Mouse (Mus musculus): ENCODE measurements around the gene Tcea3. TPM values are rescaled to one million over a fixed set of nuclear protein-coding genes. Genes with fewer than 3 reads are reported as not detected.

Gene Tcea3
- polyA plus RNA-seq, 1 experiment from 2014 or later: 2.2 TPM

DNA sequence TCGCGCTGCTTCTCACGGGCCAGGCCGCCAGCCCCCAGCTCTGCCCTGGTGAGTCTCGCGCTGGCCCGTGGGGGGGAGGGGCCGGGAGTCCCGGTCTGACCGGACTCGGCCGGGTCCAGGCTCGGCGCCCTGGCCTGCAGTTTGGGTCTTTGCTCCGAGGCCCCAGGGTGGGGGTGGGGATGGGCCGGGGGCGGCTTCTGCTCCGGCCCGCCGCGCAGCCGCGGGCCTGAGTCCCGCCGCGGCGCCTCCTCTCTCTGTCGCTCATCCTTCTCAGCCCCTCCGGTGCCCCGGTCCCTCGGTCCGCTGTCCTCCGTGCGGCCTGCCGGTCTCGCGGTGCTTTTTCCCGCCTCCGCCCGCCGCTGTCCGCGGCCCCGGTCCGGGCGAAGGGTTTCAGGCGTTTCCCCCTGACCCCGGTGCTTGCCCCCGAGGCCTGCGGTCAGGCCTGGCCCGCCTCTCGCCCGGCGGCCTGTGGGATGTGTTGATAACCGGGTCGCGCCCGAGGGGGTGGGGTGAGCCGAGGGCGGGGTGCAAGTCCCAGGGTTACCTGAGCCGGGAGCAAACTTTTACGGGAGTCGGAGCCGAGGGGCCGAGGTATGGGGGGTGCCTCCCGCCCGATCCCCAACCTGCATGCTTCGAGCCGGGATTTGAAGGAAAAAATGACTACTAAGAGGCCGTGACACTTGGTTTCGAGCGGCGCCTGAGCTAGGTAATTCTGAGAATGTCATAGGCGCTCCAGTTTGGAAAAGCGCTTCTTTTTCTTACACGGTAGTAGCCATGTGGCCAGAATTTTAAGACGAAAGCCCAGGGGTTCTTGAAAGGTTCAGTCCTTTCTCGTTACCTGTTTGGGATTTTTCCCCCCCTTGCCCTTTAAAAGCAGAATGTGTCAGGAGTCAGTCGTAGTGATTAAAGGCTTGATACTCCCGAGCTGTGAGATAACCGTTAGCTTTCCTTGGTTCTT, 63.8 kb downstream of the Tcea3 start:
- Histone ChIP-seq H3K27me3 (ENCODE audit: insufficient read depth, poor library complexity, severe bottlenecking) (no peaks in the 10 kb centered on the region), H3K4me3 (peak overlapping the region; percentile 100), H3K4me1 (replicated peaks) (peaks cover 41% of the 10 kb centered on the region), H3K9me3 (no peaks in the 10 kb centered on the region), H3K36me3 (peaks cover 3% of the 10 kb centered on the region), H3K27ac (peak overlapping the region; percentile 100)
- DNase-seq (ENCODE audit: low spot score): peak; percentile 74
- under 1% methylated on average over 80 of the region's 81 CpGs for WGBS

DNA sequence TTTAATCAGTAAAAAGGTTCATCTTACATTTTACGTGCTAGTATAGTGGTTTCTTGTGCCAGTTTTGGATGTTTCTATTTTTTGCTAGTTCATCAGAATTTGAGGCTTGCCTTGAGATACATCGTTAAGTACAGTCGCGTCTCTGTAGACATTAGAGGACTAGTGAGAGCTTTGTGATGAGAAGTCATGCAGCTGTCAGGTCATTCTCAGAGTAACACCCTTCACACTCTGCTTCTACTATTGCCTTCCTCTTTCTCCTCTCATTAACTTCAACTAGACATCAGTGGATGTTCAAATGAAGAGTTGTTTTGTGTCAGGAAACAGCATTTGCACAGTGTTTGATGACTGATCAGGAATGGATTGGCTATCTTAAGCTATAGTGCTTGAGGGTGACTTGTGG, 65.1 kb downstream of the Tcea3 start:
- no peak for DNase-seq (ENCODE audit: low spot score)
- Histone ChIP-seq H3K36me3 (peaks cover 16% of the 10 kb centered on the region), H3K27ac (no peak overlapping the region), H3K4me3 (peak overlapping the region; percentile 100), H3K9me3 (no peaks in the 10 kb centered on the region), H3K27me3 (ENCODE audit: insufficient read depth, poor library complexity, severe bottlenecking) (no peaks in the 10 kb centered on the region), H3K4me1 (replicated peaks) (peaks cover 41% of the 10 kb centered on the region)
- 51% methylated on average over 4 of the region's 4 CpGs for WGBS

GRCm38 (mm10) chr4:136317667-136318066, 70.1 kb downstream of the Tcea3 start:
- peaks cover 65% of the 10 kb centered on the region for H3K36me3 ChIP-seq
- 90% methylated on average over 4 of the region's 4 CpGs for whole genome bisulfite sequencing
- no peak overlapping the region for H3K4me3 ChIP-seq
- no peaks in the 10 kb centered on the region for H3K27me3 ChIP-seq (ENCODE audit: insufficient read depth, poor library complexity, severe bottlenecking)
- H3K27ac ChIP-seq: no peak overlapping the region
- DNase-seq (ENCODE audit: low spot score): no peak
- H3K4me1 ChIP-seq (replicated peaks): peaks cover 21% of the 10 kb centered on the region
- H3K9me3 ChIP-seq: no peaks in the 10 kb centered on the region

- 91% methylated on average over 4 of the region's 4 CpGs for WGBS
- Histone ChIP-seq H3K4me3 (no peak overlapping the region), H3K9me3 (no peaks in the 10 kb centered on the region), H3K27me3 (ENCODE audit: insufficient read depth, poor library complexity, severe bottlenecking) (no peaks in the 10 kb centered on the region), H3K36me3 (peaks cover 87% of the 10 kb centered on the region), H3K27ac (no peak overlapping the region), H3K4me1 (replicated peaks) (no peaks in the 10 kb centered on the region)
- no peak for DNase-seq (ENCODE audit: low spot score)
Measured at GRCm38 (mm10) chr4:136320016-136320415, 72.5 kb downstream of the Tcea3 start.

GRCm38 (mm10) chr4:136324226-136324625, 76.7 kb downstream of the Tcea3 start:
- H3K27ac ChIP-seq: no peak overlapping the region
- WGBS: 73% methylated on average over 2 of the region's 2 CpGs
- DNase-seq (ENCODE audit: low spot score): no peak
- no peaks in the 10 kb centered on the region for H3K9me3 ChIP-seq
- H3K4me1 ChIP-seq (replicated peaks): no peaks in the 10 kb centered on the region
- H3K36me3 ChIP-seq: peaks cover 92% of the 10 kb centered on the region
- H3K4me3 ChIP-seq: no peak overlapping the region
- no peaks in the 10 kb centered on the region for H3K27me3 ChIP-seq (ENCODE audit: insufficient read depth, poor library complexity, severe bottlenecking)

Other genes starting within 250 kb of the Tcea3 start
- 31.0 and 33.0 TPM in 2 replicates for gene Eloa, start 226.0 kb upstream of the Tcea3 start, polyA plus RNA-seq (2016; fragmentation: Nextera tagmentation; extraction: Ambion mirVana)
- gene Rpl11, start 194.3 kb upstream of the Tcea3 start, polyA plus RNA-seq (2016; fragmentation: Nextera tagmentation; extraction: Ambion mirVana): 388 and 497 TPM in 2 replicates
- gene Id3, start 104.2 kb upstream of the Tcea3 start, polyA plus RNA-seq (2016; fragmentation: Nextera tagmentation; extraction: Ambion mirVana): 576 and 684 TPM in 2 replicates
- gene E2f2, start 75.3 kb upstream of the Tcea3 start, polyA plus RNA-seq (2016; fragmentation: Nextera tagmentation; extraction: Ambion mirVana): 9.0 and 9.4 TPM in 2 replicates
- gene Asap3, start 41.4 kb upstream of the Tcea3 start, polyA plus RNA-seq (2016; fragmentation: Nextera tagmentation; extraction: Ambion mirVana): 5.2 and 6.5 TPM in 2 replicates
- 24.6 and 29.0 TPM in 2 replicates for gene Zfp46, start 37.0 kb downstream of the Tcea3 start, polyA plus RNA-seq (2016; fragmentation: Nextera tagmentation; extraction: Ambion mirVana)
- gene Hnrnpr, start 63.2 kb downstream of the Tcea3 start, polyA plus RNA-seq (2016; fragmentation: Nextera tagmentation; extraction: Ambion mirVana): 197 and 217 TPM in 2 replicates
- gene Htr1d, start 175.8 kb downstream of the Tcea3 start, polyA plus RNA-seq (2016; fragmentation: Nextera tagmentation; extraction: Ambion mirVana): 0.18 and 0.52 TPM in 2 replicates
- 0.17 and 0.24 TPM in 2 replicates for gene 6030445D17Rik, start 214.5 kb downstream of the Tcea3 start, polyA plus RNA-seq (2016; fragmentation: Nextera tagmentation; extraction: Ambion mirVana)
- 108 and 133 TPM in 2 replicates for gene Luzp1, start 222.0 kb downstream of the Tcea3 start, polyA plus RNA-seq (2016; fragmentation: Nextera tagmentation; extraction: Ambion mirVana)